Mouse (Mus musculus) frontal cortex, adult 2 months (tissue): ENCODE results near the gene Dcaf8. TPM values are rescaled to one million over a fixed set of nuclear protein-coding genes. Genes with fewer than 3 reads are reported as not detected.

Experiments
- DNase-seq, 2 experiments: peaks; one replicate each; pipeline ENCODE4 v3.0.0; 2022; ENCODE audit warnings: low spot score in 1 of 2; ENCODE audit errors: extremely low spot score in 1 of 2
- polyA plus RNA-seq: library from polyadenylated mRNA; depleted of rRNA; stranded (reverse); fragments of >200 nt; gene quantifications from 2 replicates; pipeline ENCODE4 v1.2.3, GENCODE M21; 2012

Dcaf8 gene
- polyA plus RNA-seq, 1 experiment: 102 TPM

- peak; percentile 54 to 86 for DNase-seq
Measured at GRCm38 (mm10) chr1:172143570-172143969, 4.3 kb upstream of the Dcaf8 start.

DNA sequence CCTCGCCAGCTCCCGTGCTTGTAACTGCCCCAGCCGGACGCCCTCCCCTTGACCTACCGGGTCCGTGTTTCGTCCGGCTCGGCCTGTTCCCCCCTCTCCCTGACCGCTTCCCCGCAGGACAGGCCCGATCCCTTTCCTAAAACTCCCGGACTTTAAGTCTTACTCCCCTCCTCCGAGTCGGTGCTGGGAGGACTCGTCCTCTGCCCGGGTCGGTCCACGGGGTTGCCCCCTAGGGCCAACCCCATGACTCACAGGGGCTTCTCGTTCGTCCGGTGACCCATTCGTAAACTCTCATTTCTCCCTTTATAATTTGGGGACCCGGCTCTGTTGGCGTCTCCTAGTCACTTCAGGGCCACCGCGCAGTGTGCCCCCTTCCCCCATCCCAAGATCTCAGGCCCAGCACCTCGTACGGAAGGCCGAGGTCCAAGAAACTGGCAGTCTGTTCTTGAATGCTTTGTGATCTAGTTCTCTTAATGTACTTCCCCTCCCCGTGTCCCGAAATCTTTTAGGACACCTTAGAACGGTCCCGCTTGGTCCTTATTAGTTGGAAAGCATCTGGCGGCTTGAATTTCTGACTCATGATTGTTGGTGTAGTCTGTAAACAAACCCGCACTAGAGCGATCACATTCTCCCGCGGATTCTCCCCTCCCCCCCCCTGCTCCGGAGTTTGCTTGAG, 533 bp downstream of the Dcaf8 start:
- DNase-seq: peak in 1 of 2 experiments; percentile 36

DNA sequence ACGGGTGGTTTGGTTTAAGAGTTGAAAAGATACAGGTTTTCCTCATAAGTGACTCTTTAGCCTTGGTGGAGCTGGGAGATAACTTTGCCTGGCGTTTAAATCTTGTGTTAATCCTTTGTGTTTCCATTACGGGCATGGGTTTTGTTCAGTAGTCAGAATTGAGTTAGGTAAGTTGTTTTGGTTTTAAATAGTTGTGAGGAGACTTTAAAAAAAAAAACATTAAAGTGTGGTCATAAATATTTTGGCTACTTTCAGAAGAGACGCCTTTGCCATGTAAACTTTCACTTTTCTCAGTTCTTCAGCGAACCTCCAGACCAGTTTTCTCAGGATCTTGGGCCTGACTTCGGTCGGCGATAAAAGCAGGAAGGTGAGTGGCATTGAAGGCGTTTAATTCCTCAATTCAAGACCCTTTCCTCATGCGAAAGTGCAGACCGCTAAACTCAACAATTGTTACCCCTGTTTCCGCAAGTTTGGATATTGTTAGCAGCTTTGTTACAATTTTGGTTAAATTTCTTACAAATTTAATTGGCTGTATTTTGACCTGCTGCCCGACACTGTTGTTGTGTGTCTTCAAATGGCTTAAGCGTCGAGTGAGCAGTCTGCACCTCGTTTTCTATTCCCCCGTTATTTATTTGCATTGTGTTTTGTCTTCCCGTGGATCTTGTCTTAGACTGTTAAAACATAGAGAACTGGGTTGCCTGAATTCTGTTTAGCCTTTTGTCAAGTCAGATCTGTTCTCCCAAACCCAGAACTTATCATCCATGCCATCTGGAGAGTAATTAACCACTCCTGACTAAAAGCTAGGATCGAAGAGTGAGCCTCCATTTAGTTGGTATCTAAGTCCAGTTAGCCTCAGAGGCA, 1.3 kb downstream of the Dcaf8 start:
- no peak for DNase-seq

GRCm38 (mm10) chr1:172154536-172154935, 6.7 kb downstream of the Dcaf8 start:
- DNase-seq: no peak

GRCm38 (mm10) chr1:172155518-172155917, 7.6 kb downstream of the Dcaf8 start:
- DNase-seq: no peak

DNA sequence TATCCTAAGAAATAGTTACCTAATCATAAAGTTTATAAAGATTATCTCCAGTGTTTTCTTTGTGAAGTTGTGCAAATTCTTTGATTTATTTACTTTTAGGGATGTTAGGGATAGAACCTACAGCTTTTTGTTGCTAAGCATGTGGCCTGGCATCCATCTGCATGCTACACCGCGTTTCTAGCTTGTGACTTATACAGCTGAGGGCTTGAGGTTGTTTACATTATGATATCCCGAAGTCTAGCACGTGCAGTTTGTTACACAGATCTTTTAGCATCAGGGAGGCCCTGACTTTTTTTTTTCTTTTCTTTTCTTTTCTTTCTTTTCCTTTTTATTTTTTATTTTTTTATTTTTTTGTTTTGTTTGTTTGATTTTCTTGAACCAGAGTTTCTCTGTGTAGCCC, 12.1 kb downstream of the Dcaf8 start:
- no peak for DNase-seq

- DNase-seq: no peak
Measured at GRCm38 (mm10) chr1:172160508-172160907, 12.6 kb downstream of the Dcaf8 start.

DNA sequence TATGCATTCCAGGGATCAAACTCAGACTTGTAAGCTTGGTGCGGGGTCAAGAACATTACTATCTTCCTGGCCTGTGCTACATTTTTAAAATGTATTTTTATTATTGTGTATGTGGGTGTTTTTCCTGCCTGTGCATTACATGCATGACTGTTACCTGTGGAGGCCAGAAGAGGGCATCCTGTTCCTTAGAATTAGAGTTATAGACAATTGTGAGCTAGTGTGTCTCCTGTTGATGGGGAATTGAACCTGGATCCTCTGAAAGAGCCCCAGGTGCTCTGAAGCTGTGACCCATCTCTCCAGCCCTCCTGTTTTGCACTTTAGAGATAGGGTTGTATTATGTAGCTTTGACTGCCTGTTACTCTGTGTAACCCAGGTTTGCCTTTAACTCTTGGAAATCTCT, 14.1 kb downstream of the Dcaf8 start:
- peak; percentile 20 to 59 for DNase-seq

DNA sequence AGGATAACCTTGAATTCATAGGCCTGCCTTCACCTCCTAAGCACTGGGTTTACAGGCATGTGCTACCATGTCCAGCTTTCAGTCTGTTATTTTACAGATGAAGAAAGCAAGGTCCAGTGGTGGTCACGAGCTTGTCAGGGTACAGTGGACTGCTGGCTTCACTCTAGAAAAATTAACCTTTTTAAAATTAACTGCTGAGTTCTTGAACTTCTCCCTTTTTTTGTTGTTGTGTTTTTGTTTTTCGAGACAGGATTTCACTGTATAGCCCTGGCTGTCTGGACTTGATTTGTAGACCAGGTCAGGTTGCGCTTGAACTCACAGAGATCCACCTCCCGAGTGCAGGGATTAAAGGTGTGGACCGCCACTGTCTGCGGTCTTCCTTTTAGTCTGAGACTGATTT, 15.1 kb downstream of the Dcaf8 start:
- DNase-seq: no peak

- DNase-seq: no peak
Measured at GRCm38 (mm10) chr1:172167911-172168310, 20.0 kb downstream of the Dcaf8 start.

DNA sequence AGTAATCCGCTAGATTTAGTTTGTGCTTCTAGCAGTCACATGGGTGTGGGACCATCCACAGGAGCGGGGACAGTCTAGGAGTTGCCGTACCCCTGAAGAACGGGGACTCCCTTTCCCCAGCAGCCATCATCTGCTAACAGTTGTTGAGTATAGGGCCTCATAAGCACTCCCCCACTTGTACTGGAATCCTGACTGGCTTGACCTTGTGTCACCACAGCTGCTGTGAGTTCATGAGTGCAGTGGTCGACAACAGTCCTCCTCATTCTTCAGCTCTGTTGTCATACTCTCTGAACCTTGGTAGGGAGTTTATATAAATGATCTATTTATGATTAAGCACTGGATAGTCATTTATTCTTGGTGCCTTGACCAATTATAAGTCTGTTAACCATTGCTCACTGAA, 21.9 kb downstream of the Dcaf8 start:
- DNase-seq: no peak

GRCm38 (mm10) chr1:172172381-172172780, 24.5 kb downstream of the Dcaf8 start:
- no peak for DNase-seq

DNA sequence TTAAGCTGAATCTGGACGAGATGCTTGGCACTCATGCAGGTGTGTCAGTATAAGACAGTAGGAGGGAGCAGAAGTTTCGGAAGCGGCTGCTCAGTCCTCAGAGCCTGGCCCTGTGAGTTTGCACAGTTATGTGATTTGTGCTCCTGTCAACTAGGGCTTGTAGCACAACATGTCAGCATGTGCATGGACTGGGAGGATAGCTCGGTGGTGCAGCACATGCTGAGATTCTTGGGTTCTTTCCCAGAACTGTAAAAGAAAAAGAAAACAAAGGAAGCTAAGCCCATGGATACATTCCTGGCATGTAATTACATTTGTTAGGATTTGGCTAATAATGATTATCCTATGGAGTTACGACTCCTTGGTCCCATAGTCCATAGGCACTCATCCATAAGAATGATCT, 25.3 kb downstream of the Dcaf8 start:
- no peak for DNase-seq

DNA sequence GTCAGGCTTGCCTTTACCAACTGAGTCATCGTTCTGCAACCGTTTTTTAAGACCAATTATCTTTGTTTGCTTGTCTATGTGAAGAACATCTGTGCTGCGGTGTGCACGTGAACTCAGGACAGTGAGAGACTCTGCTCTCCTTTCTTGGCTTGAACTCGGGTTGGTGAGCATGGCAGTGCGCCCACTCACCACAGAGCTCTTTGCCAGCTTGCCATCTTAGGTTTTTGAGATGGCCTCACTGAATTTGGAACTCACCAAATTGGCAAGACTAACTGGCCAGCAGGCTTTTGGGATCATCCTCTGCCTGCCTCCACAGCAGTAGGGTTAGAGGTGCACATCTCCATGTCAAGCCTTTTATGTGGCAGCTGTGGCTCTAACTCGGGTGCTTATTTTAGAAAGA, 29.9 kb downstream of the Dcaf8 start:
- DNase-seq: no peak

GRCm38 (mm10) chr1:172179102-172179501, 31.2 kb downstream of the Dcaf8 start:
- no peak for DNase-seq

DNA sequence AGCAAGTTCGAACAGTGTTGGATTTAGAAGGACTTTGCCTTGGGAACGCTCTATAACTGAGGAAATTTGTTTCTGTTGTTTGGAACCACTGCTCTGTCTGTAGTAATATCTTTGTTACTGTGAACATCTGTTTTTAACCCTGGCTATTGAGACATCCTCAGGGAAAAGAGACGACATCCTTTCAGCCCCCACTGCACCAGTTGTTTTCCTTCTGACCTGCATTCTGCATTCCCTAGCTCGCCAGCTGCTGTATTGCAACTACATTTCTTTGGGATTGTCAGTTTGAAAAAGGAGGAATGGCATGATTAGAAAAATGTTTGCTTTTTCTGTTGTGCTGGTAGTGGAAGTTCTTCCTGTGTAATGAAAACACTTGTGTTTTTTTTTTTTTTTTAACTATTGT, 33.0 kb downstream of the Dcaf8 start:
- DNase-seq: no peak

DNA sequence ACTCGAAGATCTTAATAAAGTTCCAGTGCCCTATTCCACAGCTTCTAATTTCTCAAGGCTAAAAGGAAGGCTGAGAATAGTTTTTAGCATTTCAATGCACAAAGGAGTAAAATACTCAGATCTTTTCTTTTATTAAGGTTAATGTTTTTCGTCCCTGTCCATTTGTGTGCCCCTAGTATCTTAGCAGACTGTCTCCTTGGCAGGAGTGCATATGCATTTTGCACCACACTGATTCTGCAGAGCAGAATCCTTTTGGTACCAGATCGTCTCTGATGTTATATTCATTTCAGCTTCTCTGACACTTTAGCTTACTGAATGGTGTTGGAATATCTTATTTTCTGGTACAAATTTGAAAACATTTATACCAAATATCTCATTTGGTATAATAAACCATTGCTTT, 33.9 kb downstream of the Dcaf8 start:
- DNase-seq: no peak

GRCm38 (mm10) chr1:172183056-172183455, 35.2 kb downstream of the Dcaf8 start:
- DNase-seq: no peak

- no peak for DNase-seq
Measured at GRCm38 (mm10) chr1:172183915-172184314, 36.0 kb downstream of the Dcaf8 start.

DNA sequence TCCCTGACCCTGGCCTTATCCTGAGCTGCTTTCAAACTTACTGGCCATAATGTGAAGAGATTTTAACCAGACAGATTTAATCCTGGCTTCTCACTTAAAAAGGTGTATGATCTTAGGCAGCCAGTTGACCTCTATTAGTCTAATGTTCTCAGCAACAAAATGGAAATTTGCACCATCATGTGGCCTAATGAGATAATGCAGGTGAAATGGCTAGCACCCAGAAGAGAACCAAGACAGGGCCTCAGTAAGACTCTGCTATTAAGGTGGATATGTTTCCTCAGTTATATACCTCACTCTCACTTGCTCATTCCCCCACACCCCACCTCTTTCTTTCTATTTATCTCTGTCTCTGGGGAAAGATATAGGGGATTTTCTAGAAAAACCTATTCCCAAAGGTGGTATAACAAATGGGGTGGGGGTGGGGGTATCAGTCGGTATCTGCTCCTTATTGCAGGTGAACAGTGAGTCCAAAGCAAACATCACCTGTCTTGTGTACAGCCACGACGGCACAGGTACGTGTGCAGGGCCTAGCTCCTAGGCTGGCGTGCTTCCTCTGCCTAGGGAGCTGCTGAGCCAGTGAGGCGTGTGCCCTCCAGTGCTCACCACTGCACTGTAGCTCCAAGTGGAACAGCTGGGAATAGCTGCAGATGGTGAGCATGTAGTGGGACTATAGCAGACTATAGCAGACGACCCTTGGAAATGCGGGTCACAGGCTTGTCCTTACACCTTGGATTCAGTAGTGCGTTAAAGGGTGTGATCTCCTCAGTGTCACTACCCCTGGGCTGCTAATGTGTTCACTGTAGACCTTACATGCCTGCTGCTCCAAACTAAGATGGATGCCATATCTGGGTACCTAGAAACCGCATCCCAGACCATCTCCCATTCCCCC, 38.8 kb downstream of the Dcaf8 start:
- DNase-seq: no peak

DNA sequence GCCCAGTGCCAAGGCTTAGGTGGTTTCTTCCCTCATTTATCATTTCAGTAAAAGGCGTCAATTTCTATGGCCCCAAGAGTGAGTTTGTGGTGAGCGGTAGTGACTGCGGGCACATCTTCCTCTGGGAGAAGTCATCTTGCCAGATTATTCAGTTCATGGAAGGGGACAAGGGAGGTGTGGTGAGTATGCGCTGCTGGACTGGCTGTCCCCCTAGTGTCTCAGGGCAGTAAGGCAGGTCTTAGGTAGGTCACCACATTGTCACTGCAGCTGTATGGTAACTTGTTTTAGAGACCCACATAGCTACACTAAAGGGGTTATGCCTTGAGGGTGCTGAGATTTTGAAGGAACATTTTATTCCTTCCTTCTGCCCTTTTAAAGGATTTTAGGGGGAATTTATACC, 41.0 kb downstream of the Dcaf8 start:
- DNase-seq: no peak
